Mouse (Mus musculus) ES-Bruce4 (cell line): ENCODE results near the gene Ccdc63. TPM values are rescaled to one million over a fixed set of nuclear protein-coding genes. Genes with fewer than 3 reads are reported as not detected.
A peak's percentile ranks its signal among the peaks of the same experiment; 100 is the strongest.

Experiments used
- H3K27ac ChIP-seq: 2 replicates; pipeline ENCODE4 v1.5.1; 2012; ENCODE audit warnings: low read length, inconsistent platforms; ENCODE audit not compliant: insufficient read depth
- H3K27me3 ChIP-seq: 2 replicates; pipeline ENCODE4 v1.6.1; 2012; ENCODE audit warnings: mild to moderate bottlenecking, low read length, inconsistent platforms; ENCODE audit not compliant: control insufficient read depth, poor library complexity, insufficient read depth, severe bottlenecking
- H3K36me3 ChIP-seq: 2 replicates; pipeline ENCODE4 v1.6.1; 2012; ENCODE audit warnings: inconsistent platforms, mild to moderate bottlenecking, low read length, moderate library complexity; ENCODE audit not compliant: control insufficient read depth, poor library complexity, insufficient read depth, severe bottlenecking
- H3K4me1 ChIP-seq: one replicate; pipeline ENCODE4 v1.8.1; 2011; ENCODE audit warnings: low read length; ENCODE audit not compliant: control insufficient read depth, insufficient read depth
- H3K4me3 ChIP-seq: 2 replicates; pipeline ENCODE4 v1.5.1; 2011; ENCODE audit warnings: low read depth, mild to moderate bottlenecking, low read length
- H3K9ac ChIP-seq: 2 replicates; pipeline ENCODE4 v1.6.1; 2012; ENCODE audit warnings: low read depth, mild to moderate bottlenecking, inconsistent platforms; ENCODE audit not compliant: poor library complexity, severe bottlenecking
- H3K9me3 ChIP-seq: replicated peaks from 2 replicates; pipeline ENCODE4 v1.6.1; 2012; ENCODE audit warnings: mild to moderate bottlenecking, low read length, inconsistent platforms; ENCODE audit not compliant: control insufficient read depth, poor library complexity, insufficient read depth, severe bottlenecking
- CTCF ChIP-seq: IDR thresholded peaks from one replicate; pipeline ENCODE4 v1.8.1; 2011; ENCODE audit warnings: low read depth, low read length
- EP300 ChIP-seq: IDR thresholded peaks from 2 replicates; pipeline ENCODE4 v1.6.1; 2011; ENCODE audit warnings: low read depth, low read length; ENCODE audit not compliant: insufficient read depth
- POLR2A ChIP-seq: IDR thresholded peaks from one replicate; pipeline ENCODE4 v1.8.1; 2011; ENCODE audit warnings: low read length; ENCODE audit not compliant: insufficient read depth
- polyA plus RNA-seq: library from polyadenylated mRNA; stranded (reverse); fragments of >200 nt; gene quantifications from 2 replicates; pipeline ENCODE4 v1.2.4, GENCODE M21; 2011; ENCODE audit warnings: low read depth; ENCODE audit not compliant: missing spikeins, insufficient read depth, insufficient read length

The Ccdc63 gene
- polyA plus RNA-seq, 1 experiment = 3.0 TPM

- H3K9ac ChIP-seq = peak overlapping the region; percentile 5; the same call in 1 of the 2 replicates
- H3K9me3 ChIP-seq = no peaks in the 10 kb centered on the region
- no peak overlapping the region for H3K27ac ChIP-seq
- no peak for TF ChIP-seq POLR2A
- TF ChIP-seq EP300 = no peak
- TF ChIP-seq CTCF = no peak
- peak overlapping the region; percentile 9; the same call in 1 of the 2 replicates for H3K4me3 ChIP-seq
- H3K27me3 ChIP-seq = no peaks in the 10 kb centered on the region
- H3K4me1 ChIP-seq = no peaks in the 10 kb centered on the region
- no peaks in the 10 kb centered on the region for H3K36me3 ChIP-seq
Observed at GRCm38 (mm10) chr5:122068563-122068962, 72.1 kb downstream of the Ccdc63 start.

GRCm38 (mm10) chr5:122063204-122063933, 77.3 kb downstream of the Ccdc63 start:
- TF ChIP-seq EP300 = no peak
- Histone ChIP-seq H3K9me3 (no peaks in the 10 kb centered on the region), H3K4me3 (no peak overlapping the region), H3K36me3 (no peaks in the 10 kb centered on the region), H3K4me1 (peaks cover 2% of the 10 kb centered on the region), H3K27ac (no peak overlapping the region), H3K27me3 (no peaks in the 10 kb centered on the region), H3K9ac (no peak overlapping the region)

- Histone ChIP-seq H3K9ac (no peak overlapping the region), H3K36me3 (no peaks in the 10 kb centered on the region), H3K27me3 (no peaks in the 10 kb centered on the region), H3K9me3 (no peaks in the 10 kb centered on the region), H3K4me1 (peaks cover 2% of the 10 kb centered on the region), H3K4me3 (peak overlapping the region; percentile 26), H3K27ac (no peak overlapping the region)
- TF ChIP-seq CTCF (no peak), POLR2A (no peak), EP300 (no peak)
Observed at GRCm38 (mm10) chr5:122062479-122062878, 78.1 kb downstream of the Ccdc63 start.

- no peak for TF ChIP-seq POLR2A
- peak overlapping the region; percentile 74 for H3K4me3 ChIP-seq
- H3K9ac ChIP-seq = peak overlapping the region; percentile 35
- peaks cover 2% of the 10 kb centered on the region for H3K4me1 ChIP-seq
- no peaks in the 10 kb centered on the region for H3K27me3 ChIP-seq
- peak overlapping the region; percentile 41; the same call in 1 of the 2 replicates for H3K27ac ChIP-seq
- H3K9me3 ChIP-seq = no peaks in the 10 kb centered on the region
- H3K36me3 ChIP-seq = no peaks in the 10 kb centered on the region
Observed at GRCm38 (mm10) chr5:122060767-122061333, 79.8 kb downstream of the Ccdc63 start.

- H3K9me3 ChIP-seq = no peaks in the 10 kb centered on the region
- TF ChIP-seq CTCF = peak; percentile 82
- no peak for TF ChIP-seq EP300
- no peak for TF ChIP-seq POLR2A
- H3K36me3 ChIP-seq = no peaks in the 10 kb centered on the region
- H3K27ac ChIP-seq = no peak overlapping the region
- H3K9ac ChIP-seq = no peak overlapping the region
- H3K27me3 ChIP-seq = no peaks in the 10 kb centered on the region
- peak overlapping the region; percentile 19; the same call in 1 of the 2 replicates for H3K4me3 ChIP-seq
- peaks cover 2% of the 10 kb centered on the region for H3K4me1 ChIP-seq
Observed at GRCm38 (mm10) chr5:122059060-122060017, 81.3 kb downstream of the Ccdc63 start.

Other genes with a start within 250 kb of the Ccdc63 start
- gene Cux2, start 90.7 kb downstream of the Ccdc63 start, polyA plus RNA-seq = 2.9 and 3.6 TPM in 2 replicates
- gene Myl2, start 39.9 kb downstream of the Ccdc63 start, polyA plus RNA-seq = not detected in 2 replicates
- gene Ppp1cc, start 17.5 kb upstream of the Ccdc63 start, polyA plus RNA-seq = 437 and 458 TPM in 2 replicates
- gene Hvcn1, start 66.0 kb upstream of the Ccdc63 start, polyA plus RNA-seq = 10.6 and 11.8 TPM in 2 replicates
- gene Tctn1, start 123.6 kb upstream of the Ccdc63 start, polyA plus RNA-seq = 18.3 and 21.7 TPM in 2 replicates
- 18.7 and 20.7 TPM in 2 replicates for gene Pptc7, start 143.5 kb upstream of the Ccdc63 start, polyA plus RNA-seq
- gene Rad9b, start 213.4 kb upstream of the Ccdc63 start, polyA plus RNA-seq = 17.7 and 19.7 TPM in 2 replicates
- 99.0 and 105 TPM in 2 replicates for gene Vps29, start 213.5 kb upstream of the Ccdc63 start, polyA plus RNA-seq
- gene Gpn3, start 231.1 kb upstream of the Ccdc63 start, polyA plus RNA-seq = 69.3 and 71.9 TPM in 2 replicates
- gene Fam216a, start 231.5 kb upstream of the Ccdc63 start, polyA plus RNA-seq = 57.0 and 58.5 TPM in 2 replicates